Mouse (Mus musculus) kidney, postnatal 4 days (tissue): ENCODE measurements around the gene Adm2.

ENCODE experiments used
- DNase-seq, 2 experiments: peaks; one replicate each; pipeline ENCODE4 v3.0.0; 2021; ENCODE audit warnings: mixed read lengths in 2 of 2

Adm2 gene

GRCm38 (mm10) chr15:89313359-89313758, 9.2 kb upstream of the Adm2 start:
- DNase-seq: no peak

GRCm38 (mm10) chr15:89314107-89314506, 8.4 kb upstream of the Adm2 start:
- DNase-seq: no peak

- DNase-seq: peak; percentile 61 to 73
Measured at GRCm38 (mm10) chr15:89314511-89315189, 7.9 kb upstream of the Adm2 start.

DNA sequence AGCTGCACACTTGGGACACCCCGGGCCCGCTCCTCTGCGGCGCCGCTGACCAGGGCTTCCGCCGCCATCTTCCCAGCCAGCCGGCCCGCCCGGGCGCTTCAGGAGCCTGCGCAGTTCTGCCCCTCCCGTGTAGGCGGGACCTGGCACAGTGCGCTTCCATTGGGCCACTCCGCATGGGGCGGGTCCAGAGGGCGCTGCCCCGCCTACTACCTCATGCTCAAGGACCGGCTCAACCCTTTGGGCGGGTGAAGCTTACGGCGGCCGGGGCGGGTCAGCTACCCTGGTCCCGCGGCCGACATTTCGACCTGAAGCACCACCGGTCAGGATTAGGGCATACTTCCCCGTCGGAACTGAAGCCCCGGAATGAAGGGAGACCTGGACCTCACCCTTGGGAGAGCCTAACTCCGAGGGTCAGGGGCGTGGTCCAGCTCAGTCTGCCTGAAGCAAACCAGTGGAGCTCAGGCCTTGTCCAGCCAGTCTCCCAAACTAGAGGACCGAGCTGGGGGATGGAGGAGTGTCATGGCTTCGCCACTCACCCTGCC, 7.3 kb upstream of the Adm2 start, which contains the start of gene Sbf1:
Gene Sbf1 (minus strand): TSS at position 122 of the 542 bp plus-strand sequence.
- DNase-seq: peak; percentile 98 to 99

DNA sequence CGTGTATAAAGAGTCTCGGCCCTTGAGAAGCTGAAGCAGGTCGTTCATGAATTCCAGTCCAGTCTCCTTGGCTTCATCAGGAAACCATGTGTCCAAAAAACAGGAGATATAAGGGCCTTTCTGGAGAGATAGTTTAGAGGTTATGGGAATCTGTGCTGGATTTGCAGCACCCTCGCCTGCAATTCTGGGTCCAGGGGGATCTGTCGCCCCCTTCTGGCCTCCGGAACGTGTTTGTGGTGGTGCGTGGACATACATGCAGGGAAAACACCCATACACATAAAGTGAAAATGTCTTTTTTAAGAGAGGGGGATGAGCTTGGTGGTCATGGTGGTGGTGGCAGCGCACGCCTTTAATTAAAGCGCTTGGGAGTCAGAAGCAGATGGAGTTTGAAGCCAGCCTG, 6.4 kb upstream of the Adm2 start:
- peak; percentile 50 to 56 for DNase-seq

DNA sequence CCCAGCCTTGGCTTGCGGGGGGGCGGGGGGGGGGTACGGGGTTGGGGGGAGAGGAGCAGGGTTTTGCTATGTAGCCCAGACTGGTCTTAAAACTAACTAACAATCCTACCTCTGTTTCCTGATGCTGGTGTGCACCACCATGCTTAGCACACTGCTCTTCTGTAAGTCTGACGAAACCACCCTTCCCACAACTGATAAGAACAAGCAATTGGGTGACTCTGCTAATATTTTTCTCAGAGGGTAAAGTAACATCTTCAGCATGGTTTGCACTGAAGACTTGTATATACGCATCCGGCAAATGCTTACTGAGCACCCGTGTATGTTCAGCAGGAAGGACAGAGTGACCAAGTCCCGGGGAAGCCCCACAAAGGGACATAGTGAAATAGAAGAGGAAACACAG, 1.3 kb upstream of the Adm2 start:
- DNase-seq: no peak

DNA sequence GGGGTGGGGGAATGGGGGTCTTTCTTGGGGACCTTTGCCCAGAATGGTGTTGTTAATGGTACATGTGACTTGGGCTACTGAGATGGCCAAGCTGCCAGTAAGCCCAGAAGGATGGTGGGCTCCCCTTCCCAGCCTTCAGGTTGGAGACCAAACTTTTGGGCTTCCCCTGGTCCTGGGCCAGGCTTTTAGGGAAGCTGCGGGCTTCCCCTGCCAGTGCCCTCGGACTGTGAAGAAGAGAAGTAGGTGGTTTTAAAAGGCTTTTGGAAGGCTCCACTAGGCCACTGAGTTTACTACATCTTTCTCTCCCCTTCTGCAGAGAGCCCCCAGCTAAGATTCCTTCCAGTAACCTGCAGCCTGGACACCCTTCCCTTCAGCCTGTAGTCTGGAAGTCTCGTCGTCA, 1.1 kb downstream of the Adm2 start:
- no peak for DNase-seq

GRCm38 (mm10) chr15:89326441-89326840, 3.9 kb downstream of the Adm2 start:
- peak; percentile 36 to 64 for DNase-seq

DNA sequence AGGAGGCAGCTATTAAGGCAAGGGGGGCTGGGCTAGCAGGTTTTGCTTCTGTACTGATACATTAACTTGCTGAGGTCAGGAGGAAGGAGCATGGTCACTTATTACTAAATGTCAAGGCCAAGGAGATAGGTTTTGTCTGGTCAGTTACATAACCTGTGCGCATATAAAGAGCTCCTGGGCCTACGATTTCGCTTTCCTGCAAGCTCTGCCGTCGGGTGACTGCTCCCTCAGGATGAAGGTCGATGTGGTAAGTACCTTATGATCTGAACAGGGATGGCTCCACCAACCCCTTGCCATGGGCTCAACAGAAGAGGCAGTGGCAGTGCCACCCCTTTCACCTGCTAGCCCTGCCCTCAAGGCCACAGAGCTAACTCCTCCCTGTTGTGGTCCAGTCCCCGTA, 11.8 kb downstream of the Adm2 start, which contains the start of gene Miox:
Gene Miox (plus strand): TSS at position 128 of the 400 bp plus-strand sequence.
- peak in 1 of 2 experiments; percentile 35 for DNase-seq

- peak in 1 of 2 experiments; percentile 17 for DNase-seq
Measured at GRCm38 (mm10) chr15:89334774-89335537, 12.4 kb downstream of the Adm2 start.

- no peak for DNase-seq
Measured at GRCm38 (mm10) chr15:89336422-89336821, 13.9 kb downstream of the Adm2 start.

- DNase-seq: no peak
Measured at GRCm38 (mm10) chr15:89339696-89340095, 17.2 kb downstream of the Adm2 start.

- DNase-seq: no peak
Measured at GRCm38 (mm10) chr15:89340136-89340535, 17.6 kb downstream of the Adm2 start.

GRCm38 (mm10) chr15:89341678-89342077, 19.2 kb downstream of the Adm2 start:
- no peak for DNase-seq

- no peak for DNase-seq
Measured at GRCm38 (mm10) chr15:89343325-89343724, 20.8 kb downstream of the Adm2 start.

GRCm38 (mm10) chr15:89350447-89350846, 27.9 kb downstream of the Adm2 start:
- DNase-seq: no peak

GRCm38 (mm10) chr15:89351302-89351701, 28.8 kb downstream of the Adm2 start:
- no peak for DNase-seq

DNA sequence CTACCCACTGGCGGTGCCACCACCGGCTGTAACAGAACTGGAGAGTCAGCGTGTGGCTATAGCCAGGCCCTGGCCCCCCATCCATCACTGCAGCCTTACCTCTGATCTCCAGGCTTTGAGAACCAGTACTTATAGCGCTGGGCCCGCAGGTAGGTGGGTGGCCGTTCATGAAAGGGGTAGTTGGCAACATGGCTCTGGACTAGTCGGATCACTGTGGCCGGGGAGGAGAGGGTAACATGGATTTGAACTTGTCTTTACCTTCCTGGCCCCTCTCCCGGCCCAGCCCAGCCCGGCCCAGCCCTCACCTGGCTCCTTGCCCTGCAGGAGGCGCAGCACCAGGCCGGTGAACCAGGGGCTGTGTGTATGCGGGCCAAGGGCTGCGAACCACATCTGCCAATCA, 29.5 kb downstream of the Adm2 start:
- no peak for DNase-seq

- no peak for DNase-seq
Measured at GRCm38 (mm10) chr15:89352795-89353194, 30.3 kb downstream of the Adm2 start.

DNA sequence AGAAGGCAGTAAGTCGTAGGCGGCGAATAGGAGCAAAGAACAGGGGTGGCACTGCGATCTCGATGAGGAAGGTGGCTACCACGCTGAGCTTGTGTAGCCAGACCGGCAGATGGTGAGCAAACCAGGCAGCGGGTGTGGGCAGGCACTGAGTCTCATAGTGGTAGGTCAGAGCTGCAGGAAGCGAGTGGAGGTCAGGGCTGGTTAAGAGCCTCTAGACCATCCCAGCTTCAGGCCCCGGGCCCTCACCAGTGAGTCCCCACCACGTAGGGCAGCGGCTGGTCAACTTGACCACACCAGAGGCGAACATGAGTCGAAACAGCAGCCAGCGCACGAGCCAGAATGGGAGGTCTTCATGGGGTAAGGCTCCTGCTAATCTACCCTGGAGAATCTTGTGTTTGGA, 31.3 kb downstream of the Adm2 start:
- DNase-seq: no peak

DNA sequence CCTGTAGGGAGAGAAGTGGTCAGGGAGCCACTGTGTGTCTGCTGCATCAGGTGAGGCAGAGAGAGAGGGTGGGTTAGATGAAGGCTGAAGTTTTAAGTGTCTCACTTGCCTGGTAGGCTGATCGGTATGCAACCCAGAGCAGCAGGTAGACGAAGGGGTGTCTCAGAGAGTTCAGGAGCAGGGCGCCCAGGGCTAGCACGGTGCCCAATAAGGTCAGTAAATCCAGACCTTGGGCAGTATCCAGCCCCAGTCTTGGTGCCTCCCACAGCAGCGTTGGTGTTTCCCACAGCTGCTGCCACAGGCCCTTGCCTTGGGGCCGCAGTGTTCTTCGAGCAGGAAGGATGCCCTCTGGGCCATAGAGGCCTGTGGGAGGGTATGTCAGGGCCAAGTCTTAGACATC, 31.9 kb downstream of the Adm2 start:
- no peak for DNase-seq

- peak; percentile 98 to 99 for DNase-seq
Measured at GRCm38 (mm10) chr15:89355241-89356187, 33.0 kb downstream of the Adm2 start, which contains the start of the genes Lmf2 and Ncaph2. Gene Lmf2, minus strand, starts transcription at chr15:89355659. Gene Ncaph2, plus strand, starts transcription at chr15:89355719.

GRCm38 (mm10) chr15:89356372-89356771, 33.9 kb downstream of the Adm2 start:
- peak; percentile 92 to 95 for DNase-seq
